Mouse (Mus musculus): ENCODE measurements at regions not wholly inside any gene's neighbourhood (a gene's known extent, or its start where the extent isn't known, plus 50 kb on each side); places are given as distances from the start of the nearest gene placed in this dataset.

- DNase-seq (ENCODE audit: low spot score in 2 of 2) = no peak
These were observed 63.7 kb upstream of the Kirrel3 start for GRCm38 (mm10) chr9:34421956-34422355.

- no peak for DNase-seq (ENCODE audit: low spot score in 2 of 2)
These were observed 62.6 kb upstream of the Kirrel3 start for GRCm38 (mm10) chr9:34423062-34423461.

GRCm38 (mm10) chr9:34426589-34426988, 59.1 kb upstream of the Kirrel3 start:
- DNase-seq (ENCODE audit: low spot score in 2 of 2) = no peak

- peak in 1 of 2 experiments; percentile 8 for DNase-seq (ENCODE audit: low spot score in 2 of 2)
These were observed 58.0 kb upstream of the Kirrel3 start for GRCm38 (mm10) chr9:34427711-34428110.
